Mouse (Mus musculus): ENCODE results near the gene Ska3.

GRCm38 (mm10) chr14:57797991-57798931, 27.7 kb downstream of the Ska3 start, which contains the start of gene Sap18:
- TF ChIP-seq FLI1 (IDR thresholded peaks at IDR 0.05; ENCODE audit: low read length) = no peak
- TF ChIP-seq GATA1 (IDR thresholded peaks at IDR 0.05; ENCODE audit: borderline replicate concordance, low read length) = no peak

All from megakaryocyte, embryonic 14.5 days (primary cell).